Mouse (Mus musculus): ENCODE measurements around the gene Olfr982.

The Olfr982 gene

GRCm38 (mm10) chr9:40073529-40073928 is at the start of gene Olfr982:
TSS of gene Olfr982 (plus strand) at chr9:40073829.
- no peak for DNase-seq (ENCODE audit: low read depth, low spot score)

- DNase-seq (ENCODE audit: low read depth, low spot score), result no peak
Measured at GRCm38 (mm10) chr9:40050138-40050537, 23.5 kb upstream of the Olfr982 start.

GRCm38 (mm10) chr9:40093495-40093894 is 19.9 kb downstream of the Olfr982 start, which contains the start of gene Olfr983:
TSS of gene Olfr983 (minus strand) at chr9:40093595.
- DNase-seq (ENCODE audit: low read depth, low spot score), result no peak

- DNase-seq (ENCODE audit: low read depth, low spot score), result no peak
Measured at GRCm38 (mm10) chr9:40094769-40095168, 21.1 kb downstream of the Olfr982 start.

- no peak for DNase-seq (ENCODE audit: low read depth, low spot score)
Measured at GRCm38 (mm10) chr9:40114106-40114505, 40.5 kb downstream of the Olfr982 start, which contains the start of gene Olfr984. TSS of gene Olfr984 (minus strand) at chr9:40114206.

GRCm38 (mm10) chr9:40116645-40117286 is 43.1 kb downstream of the Olfr982 start:
- DNase-seq (ENCODE audit: low read depth, low spot score), result no peak

GRCm38 (mm10) chr9:40117287-40117659 is 43.6 kb downstream of the Olfr982 start:
- no peak for DNase-seq (ENCODE audit: low read depth, low spot score)
